Mouse (Mus musculus) heart, embryonic 13.5 days (tissue): Measurements from ENCODE around the gene Abcb8. TPM values are rescaled to one million over a fixed set of nuclear protein-coding genes. Genes with fewer than 3 reads are reported as not detected.
A peak's percentile ranks its signal among the peaks of the same experiment; 100 is the strongest.

Experiments
- ATAC-seq: fragments of 200-750 bp; cut with Nextera tagmentation; 2 replicates; pipeline ENCODE4 v1.8.0; 2017; ENCODE audit warnings: moderate TSS enrichment; ENCODE audit not compliant: insufficient number of reproducible peaks, low FRiP score, low TSS enrichment; ENCODE audit errors: extremely low read depth
- H3K27ac ChIP-seq: fragments of 300-500 bp; sonication (generic); replicated peaks from 2 replicates; pipeline ENCODE4 v1.5.1; 2015; ENCODE audit warnings: moderate library complexity, mild to moderate bottlenecking, inconsistent platforms
- H3K27me3 ChIP-seq: fragments of 300-500 bp; sonication (generic); replicated peaks from 2 replicates; pipeline ENCODE4 v1.6.1; 2015; ENCODE audit warnings: mild to moderate bottlenecking, inconsistent platforms
- H3K36me3 ChIP-seq: fragments of 300-500 bp; sonication (generic); 2 replicates; pipeline ENCODE4 v1.6.1; 2015; ENCODE audit warnings: mild to moderate bottlenecking, inconsistent platforms
- H3K4me1 ChIP-seq: fragments of 300-500 bp; sonication (generic); 2 replicates; pipeline ENCODE4 v1.6.1; 2015; ENCODE audit warnings: inconsistent platforms
- H3K4me2 ChIP-seq: fragments of 300-500 bp; sonication (generic); 2 replicates; pipeline ENCODE4 v1.6.1; 2015; ENCODE audit warnings: inconsistent platforms, mild to moderate bottlenecking, moderate library complexity
- H3K4me3 ChIP-seq: fragments of 300-500 bp; sonication (generic); 2 replicates; pipeline ENCODE4 v1.5.1; 2015; ENCODE audit warnings: moderate library complexity, mild to moderate bottlenecking, inconsistent platforms
- H3K9ac ChIP-seq: fragments of 300-500 bp; sonication (generic); 2 replicates; pipeline ENCODE4 v1.6.1; 2015; ENCODE audit warnings: inconsistent platforms, mild to moderate bottlenecking, moderate library complexity
- H3K9me3 ChIP-seq: fragments of 300-500 bp; sonication (generic); 2 replicates; pipeline ENCODE4 v1.6.1; 2016; ENCODE audit warnings: inconsistent platforms
- WGBS: fragments of 180-500 bp; shearing (Covaris S2); methylation state at CpG from one replicate; pipeline ENCODE4 v1.1.7; 2015; ENCODE audit warnings: mixed read lengths; 5-methylcytosine and 5-hydroxymethylcytosine counted together
- polyA plus RNA-seq: library from polyadenylated mRNA; unstranded; fragments of >200 nt; fragmentation: Nextera tagmentation; extraction: Ambion mirVana; gene quantifications from 2 replicates; pipeline ENCODE4 v1.2.1, GENCODE M21; 2015

The Abcb8 gene
- 62.0 and 63.4 TPM in 2 replicates for polyA plus RNA-seq

DNA sequence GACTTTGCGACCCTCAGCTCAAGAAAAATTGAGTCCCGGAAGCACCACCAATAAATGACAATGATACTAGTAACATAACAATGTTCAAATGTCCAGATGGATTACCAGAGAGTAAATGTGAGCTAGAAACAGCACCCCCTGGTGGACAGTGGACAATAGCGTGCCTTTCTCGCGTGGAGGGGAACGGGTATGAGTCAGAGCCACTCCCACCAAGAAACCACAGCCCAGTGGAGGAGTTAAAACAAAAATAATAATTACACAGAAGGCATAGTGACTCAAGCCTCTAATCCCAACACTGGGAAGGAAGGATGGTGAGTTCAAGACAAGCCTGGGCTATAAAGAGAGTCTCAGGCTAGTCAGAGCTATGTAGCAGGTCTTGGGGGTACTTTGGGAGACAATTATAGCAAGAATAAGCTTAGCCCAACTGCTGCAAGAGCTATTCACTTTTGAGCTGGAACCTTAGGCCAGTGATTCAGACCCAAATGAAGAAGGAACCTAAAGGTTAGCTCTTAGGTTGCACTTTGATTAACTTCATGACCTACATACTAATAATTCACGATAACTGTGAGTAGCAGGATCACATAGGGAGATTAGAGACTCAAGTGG lies at the start of gene Abcb8:
Gene Abcb8 (plus strand): TSS at position 272 of the 606 bp plus-strand sequence.
- Histone ChIP-seq H3K4me1 (peaks cover 40% of the 10 kb centered on the region), H3K27me3 (peaks cover 11% of the 10 kb centered on the region; the same call in 1 of the 2 replicates), H3K4me2 (peak within 1 kb of the TSS; percentile 66), H3K4me3 (peak within 1 kb of the TSS; percentile 64), H3K36me3 (peaks cover 10% of the 10 kb centered on the region), H3K9me3 (no peaks in the 10 kb centered on the region), H3K9ac (peak within 1 kb of the TSS; percentile 79), H3K27ac (peak within 1 kb of the TSS; percentile 82)
- 22% methylated on average over 7 of the region's 7 CpGs for WGBS
- ATAC-seq: no peak

DNA sequence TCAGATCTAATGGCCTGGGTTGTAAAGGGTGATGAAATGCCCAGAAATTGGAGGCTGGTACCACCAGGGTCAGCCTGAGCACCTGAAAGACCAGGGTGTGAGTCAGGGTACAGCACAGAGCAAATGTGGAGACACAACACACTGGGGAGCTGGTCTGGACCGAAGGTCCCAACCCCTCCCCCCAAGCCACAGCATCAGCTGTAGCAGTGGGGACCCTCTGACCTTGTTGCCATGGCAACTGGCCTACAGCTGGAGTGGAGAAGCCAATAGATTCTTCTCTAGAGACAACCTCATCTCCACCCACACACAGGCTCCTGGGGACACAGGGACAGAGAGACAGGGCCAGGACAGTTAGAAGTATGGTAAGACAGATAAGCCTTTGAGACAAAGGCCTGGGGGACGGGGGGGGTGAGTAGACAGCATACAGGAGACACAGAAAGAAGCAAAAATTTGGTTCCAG lies 49.5 kb upstream of the Abcb8 start:
- Histone ChIP-seq H3K36me3 (peaks cover 51% of the 10 kb centered on the region), H3K4me3 (no peak overlapping the region), H3K4me2 (peak overlapping the region; percentile 45), H3K27me3 (no peaks in the 10 kb centered on the region; the same call in 1 of the 2 replicates), H3K4me1 (peaks cover 96% of the 10 kb centered on the region), H3K9me3 (no peaks in the 10 kb centered on the region), H3K27ac (peak overlapping the region; percentile 79), H3K9ac (peak overlapping the region; percentile 72)
- ATAC-seq: no peak
- 9% methylated on average over 2 of the region's 2 CpGs for WGBS

DNA sequence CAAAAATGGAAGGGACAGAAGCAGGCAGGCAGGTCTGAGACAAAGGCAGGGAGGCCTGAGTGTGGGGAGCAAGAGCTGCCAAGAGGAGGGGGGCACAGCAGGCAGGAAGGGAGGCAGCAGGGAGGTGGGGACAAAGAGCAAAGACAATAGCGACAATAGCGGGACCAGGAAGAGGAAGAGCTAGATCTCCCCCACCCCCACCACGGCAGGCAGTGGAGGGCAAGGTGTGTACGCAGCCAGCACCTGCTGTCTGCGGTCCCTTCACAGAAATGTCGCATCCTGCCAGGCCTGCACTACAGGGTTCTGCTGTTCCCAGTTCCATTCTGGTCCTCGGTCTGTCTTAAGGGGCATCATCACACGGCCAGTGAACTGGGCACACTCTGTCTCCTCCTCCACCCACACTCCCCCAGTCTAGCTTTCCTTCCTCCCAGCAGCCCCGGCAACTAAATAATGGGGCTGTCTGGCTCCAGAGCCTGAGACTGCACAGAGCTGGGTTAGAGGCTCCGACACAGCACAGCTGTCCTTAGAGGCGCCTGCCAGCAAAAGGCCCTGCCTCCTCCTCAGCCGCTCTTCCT lies 48.9 kb upstream of the Abcb8 start:
- H3K9me3 ChIP-seq: no peaks in the 10 kb centered on the region
- H3K4me3 ChIP-seq: no peak overlapping the region
- 9% methylated on average over 12 of the region's 12 CpGs for WGBS
- no peaks in the 10 kb centered on the region; the same call in 1 of the 2 replicates for H3K27me3 ChIP-seq
- peak overlapping the region; percentile 79 for H3K27ac ChIP-seq
- H3K4me2 ChIP-seq: peak overlapping the region; percentile 45
- H3K9ac ChIP-seq: peak overlapping the region; percentile 72
- peaks cover 96% of the 10 kb centered on the region for H3K4me1 ChIP-seq
- peaks cover 46% of the 10 kb centered on the region for H3K36me3 ChIP-seq
- no peak for ATAC-seq

DNA sequence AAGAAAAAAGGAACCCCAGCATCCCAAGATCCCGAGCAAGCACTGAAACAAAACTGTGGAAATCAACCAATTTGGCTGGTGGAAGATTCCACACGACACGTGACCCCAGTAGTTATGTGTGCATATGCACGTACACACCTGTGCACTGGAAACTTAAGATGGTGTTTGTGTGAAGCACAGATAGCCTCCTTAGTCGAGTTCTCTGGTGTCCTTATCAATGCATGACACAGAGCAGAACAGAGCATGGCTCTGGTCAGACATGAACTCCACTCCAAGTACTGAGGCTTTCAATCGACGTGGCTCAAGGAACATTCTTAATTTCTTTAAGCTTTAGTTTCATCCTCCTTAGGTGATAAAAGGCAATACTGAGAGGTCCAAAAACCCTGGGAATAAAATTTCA lies 47.1 kb upstream of the Abcb8 start:
- WGBS: 63% methylated on average over 7 of the region's 7 CpGs
- H3K27ac ChIP-seq: no peak overlapping the region
- no peak overlapping the region for H3K9ac ChIP-seq
- no peaks in the 10 kb centered on the region; the same call in 1 of the 2 replicates for H3K27me3 ChIP-seq
- H3K9me3 ChIP-seq: no peaks in the 10 kb centered on the region
- no peak overlapping the region for H3K4me2 ChIP-seq
- no peak for ATAC-seq
- H3K36me3 ChIP-seq: peaks cover 33% of the 10 kb centered on the region
- H3K4me1 ChIP-seq: peaks cover 92% of the 10 kb centered on the region
- H3K4me3 ChIP-seq: no peak overlapping the region

DNA sequence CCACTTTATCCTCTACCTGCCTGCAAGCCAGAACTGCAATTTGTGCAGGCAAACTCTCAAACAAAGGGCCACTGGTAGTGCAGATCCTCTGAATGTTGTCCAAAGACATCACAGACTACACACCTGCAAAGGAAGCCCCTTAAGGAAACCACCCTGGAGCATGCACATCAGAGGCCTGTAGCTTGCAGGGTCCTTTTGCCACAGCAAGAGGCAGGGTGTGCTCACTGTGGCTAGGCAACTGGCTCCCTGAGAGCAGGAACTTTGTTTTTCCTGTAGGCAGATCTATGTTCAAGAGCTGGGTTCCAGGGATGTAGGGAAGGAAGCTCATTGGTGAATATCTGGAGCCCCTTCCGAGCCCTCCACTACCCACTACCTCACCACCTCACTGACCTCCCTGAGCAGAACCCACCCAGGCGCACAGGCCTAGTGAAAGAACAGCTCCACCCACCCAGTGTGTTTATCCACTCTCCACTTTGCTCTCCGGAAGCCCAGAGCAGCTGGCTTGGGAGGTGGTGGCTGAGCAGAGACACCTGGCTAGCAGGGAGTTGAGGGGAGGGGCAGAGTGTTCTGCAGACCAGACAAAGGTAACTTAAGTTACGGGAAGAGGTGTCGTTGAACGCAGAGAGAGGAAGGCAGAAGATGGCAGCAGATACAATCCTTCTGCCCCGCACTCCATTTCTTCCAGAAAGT lies 46.1 kb upstream of the Abcb8 start:
- Histone ChIP-seq H3K9me3 (no peaks in the 10 kb centered on the region), H3K4me1 (peaks cover 87% of the 10 kb centered on the region), H3K9ac (peak overlapping the region; percentile 99), H3K27me3 (no peaks in the 10 kb centered on the region; the same call in 1 of the 2 replicates), H3K27ac (0 out of 2 replicates have a peak overlapping the region, but pooled peaks have one; percentile 1), H3K36me3 (peaks cover 33% of the 10 kb centered on the region), H3K4me2 (peak overlapping the region; percentile 87), H3K4me3 (peak overlapping the region; percentile 90)
- WGBS: 41% methylated on average over 7 of the region's 7 CpGs
- no peak for ATAC-seq

DNA sequence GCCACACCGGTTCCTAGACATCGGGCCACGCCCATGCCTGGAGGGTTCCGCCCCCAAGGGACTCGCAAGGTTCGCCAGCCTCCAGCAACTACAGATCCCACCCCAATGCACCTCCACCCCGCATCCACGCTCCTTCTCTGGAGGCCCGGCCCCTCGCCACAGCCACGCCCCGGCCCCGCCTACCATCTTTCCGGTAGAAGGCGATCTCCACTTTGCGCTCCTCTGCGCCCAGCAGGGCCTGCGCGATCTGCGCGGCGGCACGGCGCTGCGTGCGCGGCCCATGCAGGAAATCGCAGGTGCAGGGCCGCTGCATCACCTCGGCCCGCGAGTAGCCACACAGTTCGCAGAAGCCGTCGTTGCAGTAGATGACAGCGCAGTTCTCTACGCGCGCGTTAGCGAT lies 45.3 kb upstream of the Abcb8 start:
- Histone ChIP-seq H3K4me1 (peaks cover 87% of the 10 kb centered on the region), H3K4me3 (peak overlapping the region; percentile 90), H3K27me3 (no peaks in the 10 kb centered on the region; the same call in 1 of the 2 replicates), H3K9me3 (no peaks in the 10 kb centered on the region), H3K27ac (peak overlapping the region; percentile 99), H3K4me2 (peak overlapping the region; percentile 87), H3K36me3 (peaks cover 33% of the 10 kb centered on the region), H3K9ac (peak overlapping the region; percentile 99)
- no peak for ATAC-seq
- WGBS: under 1% methylated on average over 41 of the region's 41 CpGs

DNA sequence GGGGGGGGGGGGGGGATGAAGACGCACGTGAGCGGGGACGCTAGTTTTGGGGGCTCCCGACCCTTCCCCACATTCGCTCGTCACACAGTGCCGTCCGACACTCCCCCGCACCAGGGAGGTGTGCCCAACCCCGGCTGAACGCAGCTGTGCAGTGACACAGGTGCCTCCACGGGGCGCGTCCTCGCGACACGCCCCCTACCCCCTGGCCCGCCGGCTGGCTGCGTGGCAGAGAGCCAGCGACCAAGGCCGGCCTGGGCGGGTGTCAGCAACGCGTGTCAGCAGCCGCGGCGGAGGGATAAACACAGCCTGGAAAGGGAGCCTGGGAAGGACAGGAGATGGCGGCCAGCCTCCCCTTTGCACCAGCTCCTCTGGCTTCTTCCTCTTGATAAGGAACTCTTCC lies 44.9 kb upstream of the Abcb8 start:
- no peak for ATAC-seq
- peaks cover under 1% of the 10 kb centered on the region; the same call in 1 of the 2 replicates for H3K27me3 ChIP-seq
- peak overlapping the region; percentile 99 for H3K9ac ChIP-seq
- peak overlapping the region; percentile 87 for H3K4me2 ChIP-seq
- no peaks in the 10 kb centered on the region for H3K9me3 ChIP-seq
- WGBS: under 1% methylated on average over 30 of the region's 30 CpGs
- H3K27ac ChIP-seq: peak overlapping the region; percentile 99
- H3K4me3 ChIP-seq: peak overlapping the region; percentile 90
- peaks cover 33% of the 10 kb centered on the region for H3K36me3 ChIP-seq
- peaks cover 87% of the 10 kb centered on the region for H3K4me1 ChIP-seq

DNA sequence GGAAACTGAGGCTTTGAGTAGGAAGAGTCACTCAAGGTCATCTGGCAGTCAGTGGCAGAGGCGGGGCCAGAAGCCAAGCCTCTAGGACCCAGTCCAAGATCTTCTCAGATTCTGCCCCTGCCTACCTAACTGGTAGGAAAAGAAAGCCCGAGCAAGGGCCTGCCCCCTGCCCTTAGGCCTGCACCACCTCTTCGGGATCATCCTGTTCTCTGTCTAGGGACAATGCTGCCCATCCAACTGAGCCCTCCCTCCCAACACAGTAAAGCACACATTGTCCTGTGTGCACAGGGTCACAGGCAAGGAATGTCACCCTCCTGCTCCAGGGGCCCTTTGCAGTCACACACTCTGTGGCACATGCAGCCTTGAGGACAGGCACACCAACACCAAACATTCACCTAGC lies 43.4 kb upstream of the Abcb8 start:
- Histone ChIP-seq H3K27ac (peak overlapping the region; percentile 99), H3K36me3 (peaks cover 27% of the 10 kb centered on the region), H3K9ac (peak overlapping the region; percentile 99), H3K4me3 (peak overlapping the region; percentile 90), H3K4me1 (peaks cover 87% of the 10 kb centered on the region), H3K27me3 (peaks cover 6% of the 10 kb centered on the region), H3K4me2 (peak overlapping the region; percentile 87), H3K9me3 (no peaks in the 10 kb centered on the region)
- ATAC-seq: no peak
- 26% methylated on average over 3 of the region's 3 CpGs for WGBS

DNA sequence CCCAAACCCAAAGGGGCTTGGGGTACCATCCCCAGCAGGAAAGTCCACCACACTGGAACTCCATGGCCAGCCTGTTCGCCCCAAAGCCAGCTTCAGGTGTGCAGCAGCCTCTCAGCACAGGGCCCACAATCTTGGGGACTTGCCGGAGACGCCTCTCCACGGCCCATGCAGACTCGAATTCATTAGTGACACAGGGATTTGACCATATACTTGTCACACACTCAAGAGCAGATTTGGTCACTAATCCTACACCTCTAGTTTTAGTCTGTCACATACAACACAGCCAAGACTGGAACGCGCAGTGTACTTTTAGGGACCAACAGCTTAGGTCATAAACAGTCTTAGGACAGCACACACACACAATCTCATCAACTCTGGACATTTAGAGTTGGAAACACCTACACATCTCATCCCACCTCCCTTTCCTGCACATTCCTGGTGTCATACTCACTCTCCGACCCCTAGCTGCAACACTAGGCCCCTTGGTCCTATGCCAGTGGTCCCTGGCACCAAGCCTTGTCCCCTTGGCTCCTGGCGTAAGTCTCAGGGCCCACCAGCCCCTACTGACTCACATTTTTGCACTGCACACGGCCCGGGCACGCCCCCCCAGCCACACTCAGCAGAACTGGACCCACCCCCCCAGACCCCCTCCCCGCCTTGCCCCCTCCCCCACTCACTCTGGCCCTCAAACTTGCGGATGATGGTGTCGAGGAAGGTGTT lies 42.8 kb upstream of the Abcb8 start:
- peaks cover 83% of the 10 kb centered on the region for H3K4me1 ChIP-seq
- 20% methylated on average over 15 of the region's 15 CpGs for WGBS
- H3K4me3 ChIP-seq: peak overlapping the region; percentile 90
- no peaks in the 10 kb centered on the region for H3K9me3 ChIP-seq
- H3K9ac ChIP-seq: peak overlapping the region; percentile 99
- peaks cover 21% of the 10 kb centered on the region for H3K36me3 ChIP-seq
- peaks cover 6% of the 10 kb centered on the region for H3K27me3 ChIP-seq
- no peak for ATAC-seq
- H3K4me2 ChIP-seq: peak overlapping the region; percentile 87
- H3K27ac ChIP-seq: peak overlapping the region; percentile 99

DNA sequence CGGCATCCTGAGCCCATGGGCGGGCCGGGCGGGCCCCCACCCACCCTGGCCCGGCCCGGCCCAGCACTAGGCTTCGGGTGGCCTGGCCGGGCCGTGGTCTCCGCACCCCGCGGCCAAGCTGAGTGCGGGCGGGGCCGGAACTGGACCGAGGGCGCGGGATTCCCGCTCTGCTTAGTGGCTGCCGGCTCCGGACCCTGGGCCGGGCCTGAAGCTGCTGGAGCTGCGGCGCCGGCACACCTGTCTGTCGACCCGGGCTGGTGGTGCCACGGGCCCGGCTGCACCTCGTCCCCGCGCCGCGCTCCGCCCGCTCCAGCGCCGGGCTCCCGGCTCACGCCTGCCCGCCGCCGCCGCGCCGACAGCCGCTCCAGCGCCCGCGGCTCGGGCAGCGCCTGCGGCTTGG lies 42.2 kb upstream of the Abcb8 start, which contains the start of gene Kcnh2:
Gene Kcnh2 (minus strand): TSS at position 327 of the 400 bp plus-strand sequence.
- no peak for ATAC-seq
- H3K36me3 ChIP-seq: peaks cover 15% of the 10 kb centered on the region
- H3K9me3 ChIP-seq: no peaks in the 10 kb centered on the region
- under 1% methylated on average over 44 of the region's 53 CpGs for WGBS
- H3K27ac ChIP-seq: peak within 1 kb of the TSS; percentile 99
- H3K27me3 ChIP-seq: peaks cover 6% of the 10 kb centered on the region
- H3K9ac ChIP-seq: peak within 1 kb of the TSS; percentile 99
- peak within 1 kb of the TSS; percentile 87 for H3K4me2 ChIP-seq
- peaks cover 81% of the 10 kb centered on the region for H3K4me1 ChIP-seq
- peak within 1 kb of the TSS; percentile 90 for H3K4me3 ChIP-seq
